Mouse (Mus musculus) embryonic stem cell, embryonic (primary cell): ENCODE data around the gene Cactin.

Experiments
- CTCF ChIA-PET, 4 experiments: fragments of 300-600 bp in 2 of 4; fragments of 350-600 bp in 2 of 4; sonication (Branson Sonifier 250); formaldehyde crosslinking; loops; one replicate each; lab custom pipeline; 2022; ENCODE audit warnings: inconsistent platforms in 2 of 4; lab: Charles Lee
- POLR2A ChIA-PET, 4 experiments: fragments of 300-600 bp in 2 of 4; fragments of 350-600 bp in 2 of 4; sonication (Branson Sonifier 250); formaldehyde crosslinking; loops; one replicate each; lab custom pipeline; 2022; ENCODE audit warnings: antibody characterized with exemption in 4 of 4, inconsistent platforms in 1 of 4; lab: Charles Lee

The Cactin gene

DNA sequence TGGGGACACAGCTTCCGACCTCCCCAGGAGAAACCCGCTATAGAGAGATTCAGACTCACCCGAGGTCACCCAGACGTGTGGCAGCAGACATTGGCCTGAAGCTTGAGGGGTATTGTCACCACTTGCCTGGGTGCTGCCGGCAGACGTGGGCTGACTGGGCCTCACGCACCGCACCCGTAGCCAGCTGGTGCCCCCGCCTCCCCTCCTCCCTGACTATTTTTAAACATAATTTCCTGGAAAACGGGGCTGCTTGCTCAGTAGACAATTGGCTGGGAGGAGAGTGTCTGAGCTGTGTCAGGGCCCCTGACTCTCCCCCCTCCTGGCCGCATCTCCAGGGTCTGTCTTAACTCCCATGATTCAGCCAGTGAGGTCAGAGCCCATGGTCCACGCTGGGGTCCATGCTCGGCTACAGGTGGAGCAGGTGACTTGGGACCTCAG is 18.1 kb upstream of the Cactin start:
- POLR2A ChIA-PET, result interaction anchor here in 3 of 4 experiments (0.6 to 8.6 kb wide), 16 partner anchors 8 to 875 kb away, joined by 3 to 79 read pairs (median 4); partner anchors contain the start of genes Cactin (in 3 of the 3), Pip5k1c (in 2 of the 3) and Tjp3 (in 2 of the 3)
- CTCF ChIA-PET, result interaction anchor here in 3 of 4 experiments (0.6 to 8.6 kb wide), 10 partner anchors 10 to 247 kb away, joined by 3 to 263 read pairs (median 6); partner anchors contain the start of genes Pip5k1c (in 3 of the 3), Tjp3 (in 2 of the 3) and Cactin (in 1 of the 3)

DNA sequence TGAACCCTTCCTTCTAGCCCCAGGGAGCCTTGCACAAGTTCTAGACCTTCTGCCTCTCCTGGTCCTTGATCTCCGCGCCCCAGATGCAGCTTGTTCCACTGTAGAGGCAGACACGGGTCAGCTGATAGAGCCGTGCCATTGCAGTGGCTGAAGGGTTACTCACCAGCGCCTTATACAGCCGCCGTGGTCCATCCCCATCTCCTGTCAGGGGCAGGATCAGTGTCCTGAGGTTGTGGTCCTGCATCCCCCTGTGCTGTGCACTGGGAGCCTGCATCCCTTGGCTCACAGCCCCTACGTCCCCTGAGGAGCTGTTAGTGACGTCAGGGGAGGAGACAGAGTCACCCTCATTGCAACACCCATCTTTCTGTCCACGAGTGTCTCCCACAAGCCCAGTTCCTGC is 17.6 kb upstream of the Cactin start:
- CTCF ChIA-PET, result interaction anchor here in 3 of 4 experiments (0.6 to 8.6 kb wide), 6 partner anchors 11 to 247 kb away, joined by 3 to 263 read pairs (median 16); partner anchors contain the start of genes Pip5k1c (in 3 of the 3) and Tjp3 (in 2 of the 3)

GRCm38 (mm10) chr10:81303761-81304160 is 17.1 kb upstream of the Cactin start:
- ChIA-PET POLR2A (interaction anchor here (0.6 to 8.6 kb wide), 13 partner anchors 9 to 246 kb away, joined by 3 to 79 read pairs (median 7); partner anchors contain the start of genes Pip5k1c (in 3 of the 4), Cactin (in 2 of the 4) and Tjp3 (in 2 of the 4)), CTCF (interaction anchor here in 3 of 4 experiments (2.7 to 8.6 kb wide), 4 partner anchors 11 to 17 kb away, joined by 20 to 263 read pairs (median 66); partner anchors contain the start of genes Pip5k1c (in 2 of the 3), Tjp3 (in 2 of the 3) and Cactin (in 1 of the 3))

More for the DNA sequence above, 17.6 kb upstream of the Cactin start:
- POLR2A ChIA-PET, result interaction anchor here (0.6 to 8.6 kb wide), 14 partner anchors 8 to 247 kb away, joined by 3 to 79 read pairs (median 4); partner anchors contain the start of genes Cactin (in 3 of the 4), Pip5k1c (in 2 of the 4) and Tjp3 (in 2 of the 4)

DNA sequence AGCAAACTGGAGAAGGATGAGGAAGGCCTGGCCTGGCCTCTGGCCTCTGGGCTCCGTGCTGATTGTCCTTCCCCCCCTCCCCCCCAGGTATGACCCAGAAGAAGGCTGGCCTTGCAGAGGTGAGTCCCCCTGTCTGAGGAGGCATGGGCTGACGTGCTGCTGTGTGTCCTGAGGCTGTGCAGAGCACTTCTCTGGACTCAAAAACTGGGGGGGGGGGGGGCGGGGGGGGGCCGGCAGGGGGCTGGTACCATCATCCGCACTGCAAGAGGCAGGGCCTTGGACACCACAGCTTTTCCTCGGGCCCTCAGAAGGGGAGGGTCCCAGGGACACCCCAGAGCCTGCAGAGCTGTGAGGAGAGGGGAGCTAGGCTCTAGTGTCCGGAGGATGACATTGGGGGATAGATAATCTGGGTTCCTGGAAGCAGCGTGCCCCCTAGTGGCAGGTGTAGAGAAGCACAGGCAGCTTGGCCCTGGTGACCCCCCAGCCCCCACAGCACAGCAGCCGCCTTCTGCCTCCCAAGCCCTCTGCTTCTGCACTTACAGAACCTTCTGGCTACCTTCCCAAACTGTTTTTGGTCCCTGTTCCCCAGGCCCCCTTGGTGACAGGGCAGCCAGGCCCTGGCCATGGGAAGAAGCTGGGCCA is 16.2 kb upstream of the Cactin start:
- POLR2A ChIA-PET, result interaction anchor here (0.7 to 8.6 kb wide), 34 partner anchors 9 to 718 kb away, joined by 3 to 79 read pairs (median 4); partner anchors contain the start of genes Cactin (in 4 of the 4), Pip5k1c (in 4 of the 4) and Tjp3 (in 2 of the 4)
- CTCF ChIA-PET, result interaction anchor here (0.5 to 8.6 kb wide), 88 partner anchors 8 to 881 kb away, joined by 3 to 263 read pairs (median 4); partner anchors contain the start of genes Pip5k1c (in 4 of the 4), Cactin (in 3 of the 4), Tjp3 (in 3 of the 4) and Hmg20b (in 2 of the 4)

DNA sequence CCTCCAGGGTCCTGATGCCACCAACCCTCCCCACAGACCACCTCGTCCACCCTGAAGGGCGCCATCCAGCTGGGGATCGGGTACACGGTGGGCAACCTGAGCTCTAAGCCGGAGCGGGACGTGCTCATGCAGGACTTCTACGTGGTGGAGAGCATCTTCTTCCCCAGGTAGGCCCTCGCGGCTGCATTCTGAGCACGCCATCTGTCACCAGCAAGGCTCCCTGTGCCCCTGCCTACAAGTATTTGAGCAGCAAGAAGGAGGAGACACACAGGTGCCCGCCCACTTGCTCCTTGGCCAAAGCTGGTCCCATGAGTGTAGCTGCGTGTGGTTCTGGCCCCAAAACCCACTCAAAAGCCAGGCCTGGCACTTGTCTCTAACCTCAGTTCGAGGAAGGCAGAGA is 15.2 kb upstream of the Cactin start:
- CTCF ChIA-PET, result interaction anchor here (0.7 to 8.6 kb wide), 58 partner anchors 8 to 882 kb away, joined by 3 to 263 read pairs (median 5); partner anchors contain the start of genes Pip5k1c (in 4 of the 4), Cactin (in 3 of the 4), Tjp3 (in 3 of the 4) and Hmg20b (in 2 of the 4)

GRCm38 (mm10) chr10:81306173-81306668 is 14.7 kb upstream of the Cactin start:
- CTCF ChIA-PET, result interaction anchor here (0.7 to 8.6 kb wide), 21 partner anchors 8 to 85 kb away, joined by 3 to 263 read pairs (median 9); partner anchors contain the start of genes Pip5k1c (in 3 of the 4), Tjp3 (in 2 of the 4), Cactin (in 1 of the 4) and Gipc3 (in 1 of the 4)
- POLR2A ChIA-PET, result interaction anchor here (0.6 to 8.6 kb wide), 15 partner anchors 10 to 201 kb away, joined by 3 to 79 read pairs (median 6); partner anchors contain the start of genes Cactin (in 3 of the 4), Pip5k1c (in 2 of the 4) and Tjp3 (in 1 of the 4)

More for the DNA sequence above, 15.2 kb upstream of the Cactin start:
- POLR2A ChIA-PET, result interaction anchor here (0.7 to 8.6 kb wide), 26 partner anchors 8 to 201 kb away, joined by 3 to 79 read pairs (median 5); partner anchors contain the start of genes Pip5k1c (in 4 of the 4), Cactin (in 3 of the 4) and Tjp3 (in 2 of the 4)

- POLR2A ChIA-PET, result interaction anchor here (0.6 to 8.6 kb wide), 10 partner anchors 9 to 42 kb away, joined by 3 to 79 read pairs (median 5); partner anchors contain the start of genes Pip5k1c (in 3 of the 4), Cactin (in 2 of the 4) and Tjp3 (in 1 of the 4)
- CTCF ChIA-PET, result interaction anchor here (0.5 to 8.6 kb wide), 13 partner anchors 9 to 109 kb away, joined by 3 to 263 read pairs (median 5); partner anchors contain the start of genes Tjp3 (in 3 of the 4), Pip5k1c (in 2 of the 4) and Cactin (in 1 of the 4)
These were observed 13.8 kb upstream of the Cactin start for GRCm38 (mm10) chr10:81306837-81307682.

GRCm38 (mm10) chr10:81309571-81309970 is 11.3 kb upstream of the Cactin start:
- ChIA-PET CTCF (interaction anchor here in 1 of 4 experiments (1.2 to 3.4 kb wide), 3 partner anchors 17 to 32 kb away, joined by 3 to 14 read pairs (median 4); partner anchors contain the start of genes Pip5k1c and Tjp3), POLR2A (interaction anchor here in 2 of 4 experiments (1.5 to 9.8 kb wide), 4 partner anchors 11 to 16 kb away, joined by 6 to 85 read pairs (median 10); partner anchors contain the start of genes Cactin (in 2 of the 2), Pip5k1c (in 1 of the 2) and Tjp3 (in 1 of the 2))

GRCm38 (mm10) chr10:81313581-81313980 is 7.3 kb upstream of the Cactin start:
- POLR2A ChIA-PET, result interaction anchor here in 3 of 4 experiments (0.9 to 9.8 kb wide), 5 partner anchors 8 to 21 kb away, joined by 3 to 85 read pairs (median 3); partner anchors contain the start of genes Pip5k1c (in 3 of the 3) and Tjp3 (in 1 of the 3)

DNA sequence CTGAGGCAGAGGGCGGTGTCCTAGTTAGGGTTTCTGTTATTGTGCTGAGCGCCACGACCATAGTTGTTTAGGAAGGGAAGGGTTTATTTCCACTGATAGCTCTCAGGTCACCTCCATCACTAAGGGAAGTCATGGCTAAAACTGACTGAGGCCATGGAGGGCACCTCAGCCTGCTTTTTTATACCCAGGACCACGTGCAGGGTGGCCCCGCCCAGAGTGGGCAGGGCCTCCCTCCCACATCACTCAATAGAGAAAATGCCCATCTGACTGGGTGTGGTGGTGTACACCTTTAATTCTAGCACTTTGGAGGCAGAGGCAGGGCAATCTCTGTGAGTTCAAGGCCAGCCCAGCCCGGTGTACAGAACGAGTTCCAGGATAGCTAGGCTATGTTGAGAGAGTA is 6.7 kb upstream of the Cactin start:
- ChIA-PET POLR2A (interaction anchor here in 3 of 4 experiments (1.0 to 9.8 kb wide), 6 partner anchors 9 to 123 kb away, joined by 3 to 85 read pairs (median 4); partner anchors contain the start of genes Pip5k1c (in 2 of the 3) and Tjp3 (in 1 of the 3)), CTCF (interaction anchor here in 3 of 4 experiments (0.6 to 4.5 kb wide), 5 partner anchors 8 to 50 kb away, joined by 3 to 85 read pairs (median 3); partner anchors contain the start of genes Pip5k1c (in 1 of the 3) and Tjp3 (in 1 of the 3))

More at GRCm38 (mm10) chr10:81313581-81313980, 7.3 kb upstream of the Cactin start:
- CTCF ChIA-PET, result interaction anchor here in 2 of 4 experiments (0.6 to 1.7 kb wide), 3 partner anchors 8 to 50 kb away, joined by 3 to 10 read pairs (median 3); no protein-coding TSS in a partner anchor

GRCm38 (mm10) chr10:81315587-81315986 is 5.3 kb upstream of the Cactin start:
- ChIA-PET CTCF (interaction anchor here in 3 of 4 experiments (0.9 to 4.5 kb wide), 5 partner anchors 10 to 23 kb away, joined by 3 to 85 read pairs (median 6); partner anchors contain the start of genes Pip5k1c (in 2 of the 3) and Tjp3 (in 1 of the 3)), POLR2A (interaction anchor here in 3 of 4 experiments (0.6 to 9.8 kb wide), 7 partner anchors 9 to 191 kb away, joined by 4 to 85 read pairs (median 12); partner anchors contain the start of genes Pip5k1c (in 1 of the 3) and Tjp3 (in 1 of the 3))

DNA sequence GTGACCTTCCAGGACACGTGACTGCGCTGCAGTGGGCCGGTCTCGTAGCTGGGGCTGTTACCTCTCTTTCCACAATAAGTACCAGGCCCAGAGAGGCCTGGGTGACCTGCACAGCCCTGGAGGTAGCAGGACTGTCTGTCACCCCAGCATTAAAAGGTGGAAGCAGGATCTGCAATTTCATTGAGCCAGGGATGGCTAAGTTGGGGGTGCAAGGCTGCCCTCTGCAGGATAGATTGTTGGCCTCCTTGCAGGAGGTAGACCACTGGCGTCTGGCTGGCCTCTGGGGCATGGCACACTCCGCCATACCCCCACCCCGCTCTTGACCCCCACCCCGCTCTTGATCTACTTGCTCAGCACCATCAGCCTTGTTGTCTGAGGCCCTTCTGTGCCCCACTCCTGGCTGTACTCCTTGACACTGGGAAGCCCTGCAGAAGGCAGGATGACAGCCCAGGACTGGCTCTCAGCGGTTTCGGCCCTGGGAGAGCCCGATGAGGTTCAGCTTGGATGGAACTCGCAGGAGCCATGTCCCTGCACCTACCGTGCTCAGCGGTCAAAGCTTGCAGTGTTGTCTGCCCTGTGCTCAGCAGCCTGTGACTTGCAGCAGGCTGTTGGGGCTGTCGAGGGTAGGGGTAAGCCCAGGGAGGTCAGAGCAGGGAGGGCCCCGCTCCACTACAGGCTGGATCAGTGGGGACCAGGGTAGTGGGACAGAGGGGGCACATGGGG is 4.4 kb upstream of the Cactin start:
- POLR2A ChIA-PET, result interaction anchor here in 3 of 4 experiments (0.6 to 9.8 kb wide), 51 partner anchors 9 to 1306 kb away, joined by 3 to 85 read pairs (median 4); partner anchors contain the start of genes Pip5k1c (in 3 of the 3), Tjp3 (in 2 of the 3), 1190007I07Rik (in 1 of the 3) and Csnk1g2 (in 1 of the 3)
- CTCF ChIA-PET, result interaction anchor here (0.6 to 4.5 kb wide), 39 partner anchors 9 to 355 kb away, joined by 3 to 85 read pairs (median 4); partner anchors contain the start of genes Pip5k1c (in 4 of the 4), Tjp3 (in 3 of the 4), Celf5 (in 2 of the 4) and Atcay (in 1 of the 4)

DNA sequence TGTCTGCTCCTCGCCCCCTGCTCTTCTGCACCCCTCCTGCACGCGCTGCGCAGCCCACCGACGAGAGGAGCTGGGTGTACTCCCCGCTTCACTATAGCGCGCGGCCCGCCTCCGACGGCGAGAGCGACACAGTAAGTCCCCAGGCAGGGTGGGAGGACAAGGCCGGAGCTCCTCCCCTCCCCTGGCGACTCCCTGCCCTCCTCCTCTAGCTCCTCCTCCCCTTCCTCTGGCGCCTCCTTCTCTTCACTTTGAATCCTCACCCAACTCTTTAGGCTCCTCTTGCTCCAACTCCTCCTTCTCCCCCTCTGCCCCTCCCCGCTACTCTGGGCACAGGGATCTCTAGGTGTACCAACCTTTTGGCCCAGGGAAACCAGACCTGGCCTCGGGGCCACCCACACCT is 3.6 kb upstream of the Cactin start:
- ChIA-PET CTCF (interaction anchor here (0.5 to 4.5 kb wide), 44 partner anchors 10 to 356 kb away, joined by 3 to 85 read pairs (median 4); partner anchors contain the start of genes Pip5k1c (in 4 of the 4), Tjp3 (in 3 of the 4), Celf5 (in 2 of the 4) and Atcay (in 1 of the 4)), POLR2A (interaction anchor here in 3 of 4 experiments (0.6 to 9.8 kb wide), 60 partner anchors 9 to 1306 kb away, joined by 3 to 85 read pairs (median 4); partner anchors contain the start of genes Pip5k1c (in 3 of the 3), Tjp3 (in 2 of the 3), 1190007I07Rik (in 1 of the 3) and 4930404N11Rik (in 1 of the 3))
